Mouse (Mus musculus) CH12.LX (cell line): ENCODE results near the gene Tnfrsf9.

Experiments used
- CTCF ChIP-seq, 2 experiments: IDR thresholded peaks in 1 of 2; conservative IDR thresholded peaks in 1 of 2; 2 replicates each; pipeline ENCODE4 v1.5.1; 2011 to 2012; ENCODE audit warnings: low read depth in 2 of 2, low read length in 2 of 2, improper control_type of control experiment in 1 of 2, inconsistent platforms in 1 of 2, mild to moderate bottlenecking in 1 of 2, moderate library complexity in 1 of 2
- EP300 ChIP-seq: IDR thresholded peaks from 2 replicates; pipeline ENCODE4 v1.6.1; 2011; ENCODE audit warnings: low read length, improper control_type of control experiment
- HCFC1 ChIP-seq: IDR thresholded peaks from 2 replicates; pipeline ENCODE4 v1.6.1; 2012; ENCODE audit warnings: low read depth, mild to moderate bottlenecking, inconsistent platforms, low read length, improper control_type of control experiment
- MXI1 ChIP-seq: IDR thresholded peaks from 2 replicates; pipeline ENCODE4 v1.6.1; 2011; ENCODE audit warnings: mild to moderate bottlenecking, low read depth, low read length, improper control_type of control experiment
- POLR2A ChIP-seq: IDR thresholded peaks from 2 replicates; pipeline ENCODE4 v1.6.1; 2011; ENCODE audit warnings: low read depth, mild to moderate bottlenecking, improper control_type of control experiment, low read length
- POLR2AphosphoS2 ChIP-seq: IDR thresholded peaks from 2 replicates; pipeline ENCODE4 v1.6.1; 2011; ENCODE audit warnings: low read depth, low read length, improper control_type of control experiment
- SMC3 ChIP-seq: IDR thresholded peaks from 2 replicates; pipeline ENCODE4 v1.6.1; 2011; ENCODE audit warnings: low read depth, low read length, improper control_type of control experiment

GRCm38 (mm10) chr4:150978156-150978910 lies 64.0 kb downstream of the Tnfrsf9 start:
- TF ChIP-seq CTCF (conservative IDR thresholded peaks at IDR 0.05 in 1 of 2, IDR thresholded peaks at IDR 0.05 in 1 of 2; ENCODE audit: low read depth in 2 of 2, low read length in 2 of 2), result peak in 1 of 2 experiments; percentile 37; a peak in 2 of 4 replicates
- no peak for TF ChIP-seq POLR2AphosphoS2
- TF ChIP-seq MXI1, result no peak
- TF ChIP-seq HCFC1, result no peak
- TF ChIP-seq POLR2A, result no peak
- peak; percentile 13; the same call in 1 of the 2 replicates for TF ChIP-seq SMC3
- no peak for TF ChIP-seq EP300
